Mouse (Mus musculus): ENCODE results near the gene Crybg1.

DNA sequence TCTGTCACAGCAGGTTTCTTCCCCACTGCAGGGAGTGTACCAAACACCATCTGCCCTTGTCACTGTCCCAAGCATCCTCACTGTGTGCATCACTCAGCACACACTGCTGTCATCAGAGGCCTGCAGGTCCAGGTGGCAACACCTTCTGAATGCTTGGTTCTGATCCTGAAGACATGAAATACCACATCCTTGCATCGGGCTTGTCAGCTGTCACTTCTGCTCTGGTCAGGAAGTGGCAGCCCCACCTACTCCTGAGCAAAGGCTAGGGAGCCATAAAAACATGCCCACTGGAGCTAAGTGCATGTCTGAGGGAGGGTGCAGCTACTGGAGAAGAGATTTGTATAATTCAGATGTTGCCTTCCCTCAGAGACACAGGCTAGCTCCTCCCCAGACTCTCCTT lies 168.6 kb downstream of the Crybg1 start:
- no peak for TF ChIP-seq CTCF (conservative IDR thresholded peaks at IDR 0.05 in 1 of 2, IDR thresholded peaks at IDR 0.05 in 1 of 2; ENCODE audit: low read depth in 2 of 2, low read length in 2 of 2)
- TF ChIP-seq UBTF (IDR thresholded peaks at IDR 0.05; ENCODE audit: low read depth, low read length), result no peak
- TF ChIP-seq RAD21 (IDR thresholded peaks at IDR 0.05; ENCODE audit: low read depth, low read length), result no peak
- no peak for TF ChIP-seq ELF1 (IDR thresholded peaks at IDR 0.05; ENCODE audit: low read depth, low read length)
